Mouse (Mus musculus): Measurements from ENCODE around the gene Gng2.
A peak's percentile ranks its signal among the peaks of the same experiment; 100 is the strongest.

The Gng2 gene

GRCm38 (mm10) chr14:19858808-19859776 is 118.3 kb downstream of the Gng2 start:
- peak; percentile 41 for DNase-seq

- no peak for DNase-seq
These were observed 119.1 kb downstream of the Gng2 start for GRCm38 (mm10) chr14:19858279-19858678.

- DNase-seq, result no peak
These were observed 124.0 kb downstream of the Gng2 start for GRCm38 (mm10) chr14:19853471-19853870.

GRCm38 (mm10) chr14:19839600-19840332 is 137.7 kb downstream of the Gng2 start:
- DNase-seq, result peak; percentile 58

- DNase-seq, result no peak
These were observed 141.1 kb downstream of the Gng2 start for GRCm38 (mm10) chr14:19836289-19836688.

GRCm38 (mm10) chr14:19825481-19825880 is 151.9 kb downstream of the Gng2 start:
- no peak for DNase-seq

- DNase-seq, result peak; percentile 91
These were observed 153.9 kb downstream of the Gng2 start, which contains the start of gene Rtraf for GRCm38 (mm10) chr14:19823321-19824142. Gene Rtraf, minus strand, starts transcription at chr14:19823824.
